Mouse (Mus musculus) megakaryocyte, embryonic 14.5 days (primary cell): Measurements from ENCODE around the gene Abcb1a.

Experiments used
- FLI1 ChIP-seq: IDR thresholded peaks from 2 replicates; pipeline ENCODE4 v1.6.1; 2012; ENCODE audit warnings: low read length, inconsistent platforms, mixed read lengths
- GATA1 ChIP-seq: IDR thresholded peaks from 3 replicates; pipeline ENCODE4 v1.6.1; 2012; ENCODE audit warnings: mixed read lengths, low read length, inconsistent platforms, borderline replicate concordance

- TF ChIP-seq GATA1 (no peak), FLI1 (no peak)
Observed at GRCm38 (mm10) chr5:8659911-8660737, at the start of gene Abcb1a.
